Mouse (Mus musculus) adrenal gland, adult 2 months (tissue): ENCODE results near the gene Nelfcd. TPM values are rescaled to one million over a fixed set of nuclear protein-coding genes. Genes with fewer than 3 reads are reported as not detected.

Experiments
- DNase-seq: peaks from one replicate; pipeline ENCODE4 v3.0.0; 2021
- polyA plus RNA-seq: library from polyadenylated mRNA; depleted of rRNA; stranded (reverse); fragments of >200 nt; gene quantifications from 2 replicates; pipeline ENCODE4 v1.2.3, GENCODE M21; 2012
- total RNA-seq, 2 experiments: library from RNA; stranded (reverse); gene quantifications; 2 replicates each; pipeline ENCODE4 v1.2.3; 2021

Gene Nelfcd
- total and polyA plus RNA-seq, 3 experiments = 48.8 to 81.2 (median 58.7) TPM

- DNase-seq = no peak
These were observed 21.5 kb downstream of the Nelfcd start for GRCm38 (mm10) chr2:174436916-174437696.

- peak; percentile 46 for DNase-seq
These were observed 22.0 kb downstream of the Nelfcd start for GRCm38 (mm10) chr2:174437697-174437982.

GRCm38 (mm10) chr2:174438181-174438580 lies 22.6 kb downstream of the Nelfcd start:
- DNase-seq = peak; percentile 32

GRCm38 (mm10) chr2:174438737-174439449 lies 23.3 kb downstream of the Nelfcd start, which contains the start of gene Ctsz:
TSS of gene Ctsz (minus strand) at chr2:174439039.
- DNase-seq = peak; percentile 88

GRCm38 (mm10) chr2:174439450-174439838 lies 23.8 kb downstream of the Nelfcd start:
- no peak for DNase-seq

GRCm38 (mm10) chr2:174439961-174440360 lies 24.4 kb downstream of the Nelfcd start:
- DNase-seq = no peak

GRCm38 (mm10) chr2:174441898-174442297 lies 26.3 kb downstream of the Nelfcd start:
- DNase-seq = no peak

- DNase-seq = peak; percentile 68
These were observed 26.9 kb downstream of the Nelfcd start for GRCm38 (mm10) chr2:174442460-174442859.

- DNase-seq = no peak
These were observed 27.4 kb downstream of the Nelfcd start for GRCm38 (mm10) chr2:174443046-174443445.

GRCm38 (mm10) chr2:174444359-174444758 lies 28.8 kb downstream of the Nelfcd start:
- no peak for DNase-seq

GRCm38 (mm10) chr2:174445018-174445417 lies 29.4 kb downstream of the Nelfcd start:
- no peak for DNase-seq

GRCm38 (mm10) chr2:174446492-174446891 lies 30.9 kb downstream of the Nelfcd start:
- DNase-seq = no peak

GRCm38 (mm10) chr2:174446905-174447304 lies 31.3 kb downstream of the Nelfcd start:
- DNase-seq = no peak

GRCm38 (mm10) chr2:174448405-174448804 lies 32.8 kb downstream of the Nelfcd start:
- peak; percentile 52 for DNase-seq

- no peak for DNase-seq
These were observed 34.7 kb downstream of the Nelfcd start, which contains the start of gene Tubb1 for GRCm38 (mm10) chr2:174450353-174450752. TSS of gene Tubb1 (plus strand) at chr2:174450695.

GRCm38 (mm10) chr2:174453681-174454080 lies 38.1 kb downstream of the Nelfcd start:
- no peak for DNase-seq

- DNase-seq = no peak
These were observed 43.8 kb downstream of the Nelfcd start for GRCm38 (mm10) chr2:174459365-174459764.

GRCm38 (mm10) chr2:174463370-174463769 lies 47.8 kb downstream of the Nelfcd start:
- no peak for DNase-seq

- peak; percentile 98 for DNase-seq
These were observed 48.4 kb downstream of the Nelfcd start, which contains the start of gene Atp5e for GRCm38 (mm10) chr2:174463789-174464523. TSS of gene Atp5e (minus strand) at chr2:174464105.

GRCm38 (mm10) chr2:174470333-174470732 lies 54.7 kb downstream of the Nelfcd start:
- peak; percentile 56 for DNase-seq

GRCm38 (mm10) chr2:174470786-174471405 lies 55.3 kb downstream of the Nelfcd start:
- DNase-seq = peak; percentile 41

GRCm38 (mm10) chr2:174472407-174472806 lies 56.8 kb downstream of the Nelfcd start:
- DNase-seq = no peak
